Comparison of ENCODE assay signal across 8 mouse cellular contexts in the genomic region with DNA sequence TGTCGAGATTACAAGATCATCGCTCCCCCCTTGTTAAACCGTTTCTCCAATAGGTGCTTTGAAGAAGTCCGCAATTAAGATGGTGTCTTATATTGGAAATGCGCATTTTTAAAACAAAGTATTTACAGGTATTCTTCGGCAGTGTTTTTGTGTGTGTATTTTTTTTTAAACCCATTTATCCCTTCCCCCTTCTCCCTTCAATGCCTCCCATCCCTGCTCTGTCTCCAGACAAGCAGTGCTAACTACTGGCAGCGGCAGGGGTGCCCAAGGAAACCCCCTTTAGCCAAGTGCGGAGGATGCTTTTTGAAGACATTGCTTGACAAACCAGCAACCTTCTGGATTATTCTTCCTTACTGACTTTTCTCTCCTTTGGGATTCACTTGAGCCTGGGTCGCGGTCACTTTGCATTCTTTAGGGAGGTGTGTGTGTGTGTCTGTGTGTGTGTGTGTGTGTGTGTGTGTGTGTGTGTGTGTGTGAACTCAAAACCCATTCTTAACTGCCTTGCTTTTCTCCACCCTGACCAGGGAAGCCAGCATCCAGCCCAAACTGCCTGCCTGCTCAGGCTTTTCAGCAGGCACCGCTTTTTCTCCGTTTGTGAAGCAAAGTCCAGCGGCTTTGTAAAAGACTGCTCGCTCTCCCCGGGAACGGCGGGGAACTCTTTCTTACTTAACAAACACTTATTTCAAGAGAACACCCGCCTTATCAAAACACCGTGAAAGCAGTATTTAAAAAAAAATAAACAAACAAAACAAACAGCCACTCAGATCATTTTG.
DNase-seq lines count a peak whose midpoint lies in the region; ATAC-seq and TF ChIP-seq lines count a peak whose summit lies in the region.

No protein-coding gene starts in this region.

- no peak for DNase-seq in heart, adult 2 months
- peak; percentile 50 for DNase-seq in neural tube, embryonic 10.5 days (ENCODE audit: extremely low spot score, low spot score)
- no peak for DNase-seq in gastrocnemius, postnatal 25 days
- DNase-seq in urinary bladder, postnatal 14 days (ENCODE audit: low spot score), result no peak
- no peak for DNase-seq in right cerebral cortex, postnatal 25 days

- no peak for TF ChIP-seq POLR2A in heart, adult 2 months (IDR thresholded peaks at IDR 0.05; ENCODE audit: insufficient read depth, low read depth, low read length)

- TF ChIP-seq CTCF in heart, adult 2 months (IDR thresholded peaks at IDR 0.05), result no peak

- no peak overlapping the region for H3K27ac ChIP-seq in heart, embryonic 13.5 days (replicated peaks)
- H3K27ac ChIP-seq in heart, adult 2 months, result no peak overlapping the region
- H3K27ac ChIP-seq in embryonic facial prominence, embryonic 13.5 days, result no peak overlapping the region
- H3K27ac ChIP-seq in kidney, embryonic 15.5 days, result no peak overlapping the region

- no peak for ATAC-seq in heart, embryonic 13.5 days (ENCODE audit: extremely low read depth, insufficient number of reproducible peaks, low FRiP score, low TSS enrichment)
- ATAC-seq in embryonic facial prominence, embryonic 13.5 days (ENCODE audit: insufficient number of reproducible peaks, insufficient read depth, low FRiP score, low TSS enrichment, low read depth), result no peak
- no peak for ATAC-seq in kidney, embryonic 15.5 days (replicated peaks; ENCODE audit: low FRiP score)

- H3K9ac ChIP-seq in heart, embryonic 13.5 days, result peak overlapping the region; percentile 33
- H3K9ac ChIP-seq in heart, adult 2 months (ENCODE audit: low read depth, low read length), result no peak overlapping the region
- peak overlapping the region; percentile 49; the same call in 1 of the 2 replicates for H3K9ac ChIP-seq in embryonic facial prominence, embryonic 13.5 days
- H3K9ac ChIP-seq in kidney, embryonic 15.5 days, result no peak overlapping the region

- no peaks in the 10 kb centered on the region for H3K79me2 ChIP-seq in heart, adult 2 months (replicated peaks; ENCODE audit: control insufficient read depth, insufficient read depth, low read length)

- TF ChIP-seq EP300 in heart, adult 2 months (IDR thresholded peaks at IDR 0.05; ENCODE audit: insufficient read depth, low read depth, low read length), result no peak

- peak overlapping the region; percentile 69 for H3K4me2 ChIP-seq in heart, embryonic 13.5 days
- peak overlapping the region; percentile 60 for H3K4me2 ChIP-seq in embryonic facial prominence, embryonic 13.5 days
- peak overlapping the region; percentile 54 for H3K4me2 ChIP-seq in kidney, embryonic 15.5 days

- H3K4me3 ChIP-seq in heart, embryonic 13.5 days, result peak overlapping the region; percentile 43
- H3K4me3 ChIP-seq in heart, adult 2 months, result no peak overlapping the region
- H3K4me3 ChIP-seq in embryonic facial prominence, embryonic 13.5 days, result peak overlapping the region; percentile 34
- H3K4me3 ChIP-seq in kidney, embryonic 15.5 days (replicated peaks), result peak overlapping the region; percentile 24

- H3K27me3 ChIP-seq in heart, embryonic 13.5 days (replicated peaks), result peaks cover 40% of the 10 kb centered on the region
- H3K27me3 ChIP-seq in heart, adult 2 months (ENCODE audit: control insufficient read depth, insufficient read depth, low read length), result no peaks in the 10 kb centered on the region
- H3K27me3 ChIP-seq in embryonic facial prominence, embryonic 13.5 days, result peaks cover 17% of the 10 kb centered on the region; the same call in 1 of the 2 replicates
- peaks cover 35% of the 10 kb centered on the region for H3K27me3 ChIP-seq in kidney, embryonic 15.5 days

- intact Hi-C loops in heart, adult 2 months (cut with DNase I), result no loop called here

- no peaks in the 10 kb centered on the region for H3K9me3 ChIP-seq in heart, embryonic 13.5 days
- no peaks in the 10 kb centered on the region for H3K9me3 ChIP-seq in embryonic facial prominence, embryonic 13.5 days
- no peaks in the 10 kb centered on the region for H3K9me3 ChIP-seq in kidney, embryonic 15.5 days (replicated peaks)

- peaks cover 5% of the 10 kb centered on the region; the same call in 1 of the 2 replicates for H3K4me1 ChIP-seq in heart, embryonic 13.5 days
- no peaks in the 10 kb centered on the region for H3K4me1 ChIP-seq in heart, adult 2 months (ENCODE audit: control insufficient read depth, insufficient read depth, low read length)
- H3K4me1 ChIP-seq in embryonic facial prominence, embryonic 13.5 days, result peaks cover 7% of the 10 kb centered on the region; the same call in 1 of the 2 replicates
- H3K4me1 ChIP-seq in kidney, embryonic 15.5 days, result peaks cover 7% of the 10 kb centered on the region

- no peaks in the 10 kb centered on the region for H3K36me3 ChIP-seq in heart, embryonic 13.5 days
- H3K36me3 ChIP-seq in heart, adult 2 months (ENCODE audit: control insufficient read depth, insufficient read depth, low read length), result no peaks in the 10 kb centered on the region
- no peaks in the 10 kb centered on the region for H3K36me3 ChIP-seq in embryonic facial prominence, embryonic 13.5 days
- H3K36me3 ChIP-seq in kidney, embryonic 15.5 days, result no peaks in the 10 kb centered on the region

- WGBS in heart, embryonic 13.5 days, result 26% methylated on average over 19 of the region's 19 CpGs
- 30% methylated on average over 19 of the region's 19 CpGs for WGBS in heart, adult 2 months
- 23% methylated on average over 19 of the region's 19 CpGs for WGBS in embryonic facial prominence, embryonic 13.5 days
- 23% methylated on average over 19 of the region's 19 CpGs for WGBS in kidney, embryonic 15.5 days

Comparison
In these comparisons a context has a peak if more than half of its experiments do, and no peak if none do; other contexts are left out.
1. H3K9ac ChIP-seq: peak in heart, embryonic 13.5 days (single experiment) and embryonic facial prominence, embryonic 13.5 days (single experiment); none in heart, adult 2 months (single experiment) and kidney, embryonic 15.5 days (single experiment).
2. Peak in every context shown above with its lines, with median percentiles within 50 percentile points of each other: H3K4me2 ChIP-seq.